Mouse (Mus musculus) ZHBTc4 (cell line): ENCODE measurements around the gene Tnfsf14.

Experiments
- DNase-seq: peaks from one replicate; pipeline ENCODE4 v3.0.0-alpha.2; 2011; ENCODE audit warnings: low read depth, low spot score

Gene Tnfsf14

GRCm38 (mm10) chr17:57201841-57202724 is 8.1 kb upstream of the Tnfsf14 start:
- no peak for DNase-seq

GRCm38 (mm10) chr17:57198252-57198651 is 4.3 kb upstream of the Tnfsf14 start:
- no peak for DNase-seq

- no peak for DNase-seq
Observed at GRCm38 (mm10) chr17:57195326-57196010, 1.5 kb upstream of the Tnfsf14 start.

- no peak for DNase-seq
Observed at GRCm38 (mm10) chr17:57194771-57195170, 794 bp upstream of the Tnfsf14 start.

- no peak for DNase-seq
Observed at GRCm38 (mm10) chr17:57188510-57189192, 5.3 kb downstream of the Tnfsf14 start.

GRCm38 (mm10) chr17:57185641-57186040 is 8.3 kb downstream of the Tnfsf14 start:
- DNase-seq = no peak

GRCm38 (mm10) chr17:57182871-57183270 is 11.1 kb downstream of the Tnfsf14 start:
- DNase-seq = no peak

- DNase-seq = peak; percentile 76
Observed at GRCm38 (mm10) chr17:57180363-57180762, 13.6 kb downstream of the Tnfsf14 start.

- no peak for DNase-seq
Observed at GRCm38 (mm10) chr17:57173351-57173750, 20.6 kb downstream of the Tnfsf14 start.

- DNase-seq = no peak
Observed at GRCm38 (mm10) chr17:57172378-57172777, 21.6 kb downstream of the Tnfsf14 start.

GRCm38 (mm10) chr17:57170616-57171260 is 23.2 kb downstream of the Tnfsf14 start:
- peak; percentile 72 for DNase-seq

GRCm38 (mm10) chr17:57166800-57167791 is 26.9 kb downstream of the Tnfsf14 start:
- peak; percentile 89 for DNase-seq

- DNase-seq = no peak
Observed at GRCm38 (mm10) chr17:57153787-57154186, 40.2 kb downstream of the Tnfsf14 start.

GRCm38 (mm10) chr17:57153006-57153405 is 41.0 kb downstream of the Tnfsf14 start:
- no peak for DNase-seq

GRCm38 (mm10) chr17:57148994-57149803 is 44.8 kb downstream of the Tnfsf14 start, which contains the start of gene Cd70:
TSS of gene Cd70 (minus strand) at chr17:57149777.
- DNase-seq = peak; percentile 20

- no peak for DNase-seq
Observed at GRCm38 (mm10) chr17:57148343-57148742, 45.6 kb downstream of the Tnfsf14 start.

GRCm38 (mm10) chr17:57145115-57145514 is 48.9 kb downstream of the Tnfsf14 start:
- no peak for DNase-seq

GRCm38 (mm10) chr17:57143704-57144103 is 50.3 kb downstream of the Tnfsf14 start:
- no peak for DNase-seq

GRCm38 (mm10) chr17:57139708-57140107 is 54.3 kb downstream of the Tnfsf14 start:
- no peak for DNase-seq
